Mouse (Mus musculus): ENCODE results near the gene Cd9.

DNA sequence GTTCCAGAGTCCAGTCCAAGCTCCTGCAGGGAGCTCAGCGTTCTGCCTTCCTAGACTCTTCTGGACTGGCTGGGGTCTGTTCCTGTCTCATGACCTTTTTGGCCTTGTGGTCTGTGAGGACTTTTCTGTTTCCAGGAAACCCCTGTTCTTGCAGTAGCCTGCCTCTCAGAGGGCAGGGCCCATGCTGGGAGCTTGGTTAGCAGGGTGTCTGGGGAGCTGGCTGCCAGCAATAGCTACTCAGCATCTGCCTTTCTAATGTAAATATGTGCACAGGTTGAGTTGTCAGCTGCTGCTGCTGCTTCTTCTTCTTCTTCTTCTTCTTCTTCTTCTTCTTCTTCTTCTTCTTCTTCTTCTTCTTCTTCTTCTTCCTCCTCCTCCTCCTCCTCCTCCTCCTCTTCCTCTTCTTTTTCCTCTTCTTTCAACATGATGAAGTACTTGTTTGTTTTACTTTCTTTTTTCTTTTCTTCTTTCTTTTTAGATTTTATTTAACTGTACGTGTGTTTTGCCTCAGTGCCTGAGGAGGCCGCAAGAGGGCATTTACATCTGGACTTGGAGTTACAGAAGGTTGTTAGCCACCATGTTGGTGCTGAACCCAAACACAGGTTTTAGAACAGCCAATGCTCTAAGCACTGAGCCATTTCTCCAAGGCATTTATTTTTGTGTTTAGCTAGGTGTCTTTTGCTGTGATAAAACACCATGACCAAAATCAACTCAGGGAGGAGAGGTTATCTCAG is 10.2 kb upstream of the Cd9 start:
- no peak for TF ChIP-seq CTCF (IDR thresholded peaks at IDR 0.05; ENCODE audit: extremely low read depth, insufficient read depth, low read length)
- no peak for TF ChIP-seq POLR2A (IDR thresholded peaks at IDR 0.05; ENCODE audit: extremely low read depth, insufficient read depth, low read length)
